Mouse (Mus musculus): ENCODE measurements around the gene Nol10. TPM values are rescaled to one million over a fixed set of nuclear protein-coding genes. Genes with fewer than 3 reads are reported as not detected.
"Not testable (repeated sequence)": the region's sequence is repeated elsewhere in the genome, so short reads cannot be mapped to it uniquely, and the experiment has no call there.

The Nol10 gene
- polyA plus RNA-seq, 1 experiment from 2014 or later, result 8.2 TPM

- no peaks in the 10 kb centered on the region for H3K9me3 ChIP-seq (ENCODE audit: control insufficient read depth, low read length)
- no peak overlapping the region for H3K9ac ChIP-seq (ENCODE audit: low read length)
- H3K4me2 ChIP-seq (replicated peaks; ENCODE audit: low read depth), result no peak overlapping the region
- DNase-seq (ENCODE audit: low spot score) (no peak), ATAC-seq (ENCODE audit: low FRiP score, low TSS enrichment) (no peak)
- no peaks in the 10 kb centered on the region for H3K4me1 ChIP-seq (replicated peaks; ENCODE audit: control insufficient read depth, insufficient read depth)
- no peaks in the 10 kb centered on the region for H3K36me3 ChIP-seq (ENCODE audit: control insufficient read depth, insufficient read depth, low read length)
- TF ChIP-seq CTCF (IDR thresholded peaks at IDR 0.05; ENCODE audit: low read depth) (no peak), EP300 (optimal IDR thresholded peaks at IDR 0.05) (no peak)
- no peaks in the 10 kb centered on the region for H3K27me3 ChIP-seq (ENCODE audit: control insufficient read depth, insufficient read depth, low read length)
- H3K27ac ChIP-seq (replicated peaks), result no peak overlapping the region
- no peak overlapping the region for H3K4me3 ChIP-seq (ENCODE audit: low read depth, low read length)
- WGBS, result 90% methylated on average over 4 of the region's 4 CpGs
These were observed 115.4 kb downstream of the Nol10 start for GRCm38 (mm10) chr12:17463706-17464105.

DNA sequence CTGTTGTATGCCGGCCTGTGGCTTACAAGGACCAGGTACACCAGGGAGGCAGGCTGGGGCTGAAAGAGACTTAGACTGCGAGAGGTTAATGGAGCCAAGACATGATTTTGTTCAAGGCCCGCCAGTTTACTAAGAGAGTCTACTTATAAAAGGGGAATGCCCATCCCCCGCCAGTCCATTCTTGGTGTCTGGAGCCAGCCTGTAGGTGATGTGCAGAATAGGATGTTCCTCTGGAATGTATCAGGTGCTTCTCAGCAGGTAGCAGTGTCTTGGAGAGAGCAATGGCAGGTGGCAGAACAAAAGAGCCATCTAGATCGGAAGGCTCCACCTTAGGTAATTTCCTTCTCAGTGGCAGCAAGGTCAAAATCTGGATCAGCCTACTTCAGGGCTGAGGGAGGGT, 116.3 kb downstream of the Nol10 start:
- 82% methylated on average over 5 of the region's 5 CpGs for WGBS
- not testable (repeated sequence) for H3K4me1 ChIP-seq (replicated peaks; ENCODE audit: control insufficient read depth, insufficient read depth); H3K36me3 ChIP-seq (ENCODE audit: control insufficient read depth, insufficient read depth, low read length); H3K27me3 ChIP-seq (ENCODE audit: control insufficient read depth, insufficient read depth, low read length); H3K27ac ChIP-seq (replicated peaks); H3K4me3 ChIP-seq (ENCODE audit: low read depth, low read length); H3K9ac ChIP-seq (ENCODE audit: low read length); ATAC-seq (ENCODE audit: low FRiP score, low TSS enrichment); DNase-seq (ENCODE audit: low spot score); H3K9me3 ChIP-seq (ENCODE audit: control insufficient read depth, low read length); H3K4me2 ChIP-seq (replicated peaks; ENCODE audit: low read depth)

DNA sequence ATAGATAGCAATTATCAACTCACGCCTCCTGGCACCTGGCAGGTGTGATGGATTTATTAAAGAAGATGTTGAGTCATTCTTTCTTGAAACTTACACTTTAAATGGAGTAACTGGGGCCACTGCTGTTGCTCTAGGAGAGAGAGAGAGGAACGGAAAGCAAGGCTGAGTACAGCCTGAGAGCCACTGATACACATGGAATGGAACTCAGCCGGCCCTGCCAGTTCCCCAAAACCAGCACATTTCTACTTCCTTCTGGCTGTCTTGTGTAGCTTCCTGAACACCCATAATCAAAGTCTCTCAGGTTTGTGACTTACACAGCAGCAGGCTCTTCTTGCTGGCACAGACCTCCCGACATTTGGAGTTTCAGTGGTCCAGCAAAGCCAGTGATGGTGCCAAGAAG, 118.5 kb downstream of the Nol10 start:
- Histone ChIP-seq H3K36me3 (ENCODE audit: control insufficient read depth, insufficient read depth, low read length) (no peaks in the 10 kb centered on the region), H3K27me3 (ENCODE audit: control insufficient read depth, insufficient read depth, low read length) (no peaks in the 10 kb centered on the region), H3K9ac (ENCODE audit: low read length) (no peak overlapping the region), H3K4me1 (replicated peaks; ENCODE audit: control insufficient read depth, insufficient read depth) (no peaks in the 10 kb centered on the region), H3K9me3 (ENCODE audit: control insufficient read depth, low read length) (no peaks in the 10 kb centered on the region), H3K27ac (replicated peaks) (no peak overlapping the region), H3K4me3 (ENCODE audit: low read depth, low read length) (no peak overlapping the region), H3K4me2 (replicated peaks; ENCODE audit: low read depth) (no peak overlapping the region)
- WGBS, result 63% methylated on average over 4 of the region's 4 CpGs
- ATAC-seq (ENCODE audit: low FRiP score, low TSS enrichment) (no peak), DNase-seq (ENCODE audit: low spot score) (no peak)
- no peak for TF ChIP-seq EP300 (optimal IDR thresholded peaks at IDR 0.05)
- no peak for TF ChIP-seq CTCF (IDR thresholded peaks at IDR 0.05; ENCODE audit: low read depth)

GRCm38 (mm10) chr12:17468359-17468758, 120.1 kb downstream of the Nol10 start:
- Histone ChIP-seq H3K4me2 (replicated peaks; ENCODE audit: low read depth) (no peak overlapping the region), H3K27ac (replicated peaks) (no peak overlapping the region), H3K27me3 (ENCODE audit: control insufficient read depth, insufficient read depth, low read length) (no peaks in the 10 kb centered on the region), H3K36me3 (ENCODE audit: control insufficient read depth, insufficient read depth, low read length) (no peaks in the 10 kb centered on the region), H3K9ac (ENCODE audit: low read length) (no peak overlapping the region), H3K9me3 (ENCODE audit: control insufficient read depth, low read length) (no peaks in the 10 kb centered on the region), H3K4me1 (replicated peaks; ENCODE audit: control insufficient read depth, insufficient read depth) (no peaks in the 10 kb centered on the region), H3K4me3 (ENCODE audit: low read depth, low read length) (no peak overlapping the region)
- DNase-seq (ENCODE audit: low spot score) (no peak), ATAC-seq (ENCODE audit: low FRiP score, low TSS enrichment) (no peak)
- WGBS, result 33% methylated on average over 3 of the region's 3 CpGs
- no peak for TF ChIP-seq CTCF (IDR thresholded peaks at IDR 0.05; ENCODE audit: low read depth)

- Histone ChIP-seq H3K4me2 (replicated peaks; ENCODE audit: low read depth) (no peak overlapping the region), H3K27me3 (ENCODE audit: control insufficient read depth, insufficient read depth, low read length) (no peaks in the 10 kb centered on the region), H3K9ac (ENCODE audit: low read length) (no peak overlapping the region), H3K9me3 (ENCODE audit: control insufficient read depth, low read length) (no peaks in the 10 kb centered on the region), H3K4me3 (ENCODE audit: low read depth, low read length) (no peak overlapping the region), H3K4me1 (replicated peaks; ENCODE audit: control insufficient read depth, insufficient read depth) (no peaks in the 10 kb centered on the region), H3K36me3 (ENCODE audit: control insufficient read depth, insufficient read depth, low read length) (no peaks in the 10 kb centered on the region), H3K27ac (replicated peaks) (no peak overlapping the region)
- 66% methylated on average over 7 of the region's 7 CpGs for WGBS
- TF ChIP-seq CTCF (IDR thresholded peaks at IDR 0.05; ENCODE audit: low read depth) (no peak), EP300 (optimal IDR thresholded peaks at IDR 0.05) (no peak)
- DNase-seq (ENCODE audit: low spot score), result no peak
- no peak for ATAC-seq (ENCODE audit: low FRiP score, low TSS enrichment)
These were observed 121.6 kb downstream of the Nol10 start for GRCm38 (mm10) chr12:17469869-17470268.

GRCm38 (mm10) chr12:17470528-17470927, 122.3 kb downstream of the Nol10 start:
- not testable (repeated sequence) for H3K4me3 ChIP-seq (ENCODE audit: low read depth, low read length); H3K27me3 ChIP-seq (ENCODE audit: control insufficient read depth, insufficient read depth, low read length); H3K9me3 ChIP-seq (ENCODE audit: control insufficient read depth, low read length); H3K36me3 ChIP-seq (ENCODE audit: control insufficient read depth, insufficient read depth, low read length); H3K4me2 ChIP-seq (replicated peaks; ENCODE audit: low read depth); H3K9ac ChIP-seq (ENCODE audit: low read length); DNase-seq (ENCODE audit: low spot score); H3K27ac ChIP-seq (replicated peaks); H3K4me1 ChIP-seq (replicated peaks; ENCODE audit: control insufficient read depth, insufficient read depth); ATAC-seq (ENCODE audit: low FRiP score, low TSS enrichment)

GRCm38 (mm10) chr12:17471405-17471804, 123.1 kb downstream of the Nol10 start:
- no peaks in the 10 kb centered on the region for H3K27me3 ChIP-seq (ENCODE audit: control insufficient read depth, insufficient read depth, low read length)
- 90% methylated on average over 1 of the region's 1 CpGs for WGBS
- ATAC-seq (ENCODE audit: low FRiP score, low TSS enrichment), result no peak

More at GRCm38 (mm10) chr12:17471405-17471804, 123.1 kb downstream of the Nol10 start:
- Histone ChIP-seq H3K9ac (ENCODE audit: low read length) (no peak overlapping the region), H3K9me3 (ENCODE audit: control insufficient read depth, low read length) (no peaks in the 10 kb centered on the region), H3K27ac (replicated peaks) (no peak overlapping the region), H3K4me1 (replicated peaks; ENCODE audit: control insufficient read depth, insufficient read depth) (no peaks in the 10 kb centered on the region), H3K4me2 (replicated peaks; ENCODE audit: low read depth) (no peak overlapping the region), H3K4me3 (ENCODE audit: low read depth, low read length) (no peak overlapping the region), H3K36me3 (ENCODE audit: control insufficient read depth, insufficient read depth, low read length) (no peaks in the 10 kb centered on the region)
- no peak for TF ChIP-seq CTCF (IDR thresholded peaks at IDR 0.05; ENCODE audit: low read depth)
- TF ChIP-seq EP300 (optimal IDR thresholded peaks at IDR 0.05), result no peak
- no peak for DNase-seq (ENCODE audit: low spot score)

Measured in stomach, postnatal 0 days (tissue).